Mouse (Mus musculus): ENCODE measurements around the gene Rhoh.

- TF ChIP-seq POLR2A (IDR thresholded peaks at IDR 0.05; ENCODE audit: control insufficient read depth, extremely low read depth, insufficient read depth, low read length, poor library complexity) (peak; percentile 76), CTCF (IDR thresholded peaks at IDR 0.05; ENCODE audit: borderline replicate concordance, control insufficient read depth, extremely low read depth, insufficient read depth, low read length, poor library complexity) (no peak)
Observed at GRCm38 (mm10) chr5:65934783-65935182, 73.8 kb downstream of the Rhoh start, which contains the start of gene Chrna9.
